Mouse (Mus musculus): ENCODE measurements around the gene Dnaja4. TPM values are rescaled to one million over a fixed set of nuclear protein-coding genes. Genes with fewer than 3 reads are reported as not detected.
A peak's percentile ranks its signal among the peaks of the same experiment; 100 is the strongest.

The Dnaja4 gene
- polyA plus RNA-seq, 1 experiment: 129 TPM

DNA sequence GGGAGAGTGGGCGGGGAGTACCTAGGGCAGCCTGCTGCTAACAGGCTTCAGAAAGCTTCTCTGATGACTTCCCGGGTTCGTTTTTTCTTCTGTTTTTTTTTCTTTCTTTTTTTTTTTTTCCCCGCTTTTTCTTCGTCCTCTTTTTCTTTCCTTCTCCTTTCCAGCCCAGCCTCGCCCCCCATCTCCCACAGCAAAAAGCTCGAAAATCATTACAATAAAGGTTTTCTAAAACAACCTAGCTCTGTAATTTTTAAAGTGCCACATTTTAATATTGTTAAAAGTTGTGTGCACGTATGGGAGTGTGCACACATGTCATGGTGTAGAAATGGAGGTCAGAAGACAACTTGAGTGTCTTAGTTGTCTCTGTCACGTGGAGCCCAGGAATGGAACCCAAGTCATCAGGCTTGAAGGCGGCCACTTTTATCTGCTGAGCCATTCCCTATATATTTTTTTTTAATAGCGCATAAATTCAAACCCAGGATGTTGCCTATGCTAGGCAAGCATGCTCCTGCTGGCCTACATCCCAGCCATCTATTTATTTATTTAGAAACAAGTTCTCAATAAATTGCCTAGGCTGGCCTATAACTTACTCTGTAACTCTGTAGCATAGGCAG is 36.1 kb downstream of the Dnaja4 start:
- Histone ChIP-seq H3K36me3 (ENCODE audit: control insufficient read depth, insufficient read depth, low read length) (no peaks in the 10 kb centered on the region), H3K4me3 (ENCODE audit: control insufficient read depth, low read depth, low read length) (peak overlapping the region; percentile 93), H3K27me3 (ENCODE audit: control insufficient read depth, insufficient read depth, low read length) (no peaks in the 10 kb centered on the region), H3K4me1 (ENCODE audit: control insufficient read depth, insufficient read depth, low read length) (no peaks in the 10 kb centered on the region), H3K27ac (ENCODE audit: control insufficient read depth, insufficient read depth, low read depth, low read length) (no peak overlapping the region)
- TF ChIP-seq CTCF (IDR thresholded peaks at IDR 0.05; ENCODE audit: control insufficient read depth, insufficient read depth, insufficient replicate concordance, low read depth, low read length) (no peak), POLR2A (IDR thresholded peaks at IDR 0.05; ENCODE audit: control insufficient read depth, low read depth, low read length) (no peak; the same call in 1 of the 2 replicates)

DNA sequence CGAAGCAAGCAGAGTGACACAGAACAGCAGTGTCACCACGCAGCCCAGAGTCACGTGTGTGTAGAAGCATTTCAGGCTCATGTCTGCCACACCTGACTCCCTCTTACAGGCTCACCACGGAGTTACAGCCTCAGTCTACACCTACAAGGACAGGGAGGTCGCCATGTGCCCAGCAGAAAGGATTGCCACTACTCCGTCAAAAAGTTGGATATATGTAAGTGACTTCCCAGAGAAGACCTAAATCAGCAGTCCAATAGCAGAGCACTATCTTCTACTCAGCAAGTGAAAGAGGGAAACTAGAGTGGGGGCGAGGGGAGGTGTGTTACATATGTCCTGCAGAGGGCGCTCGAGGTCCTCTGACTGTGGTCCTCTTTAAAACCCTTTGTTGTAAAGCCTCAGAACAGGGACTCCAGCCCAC is 37.6 kb downstream of the Dnaja4 start:
- no peaks in the 10 kb centered on the region for H3K27me3 ChIP-seq (ENCODE audit: control insufficient read depth, insufficient read depth, low read length)
- no peak overlapping the region for H3K4me3 ChIP-seq (ENCODE audit: control insufficient read depth, low read depth, low read length)
- no peaks in the 10 kb centered on the region for H3K36me3 ChIP-seq (ENCODE audit: control insufficient read depth, insufficient read depth, low read length)
- no peaks in the 10 kb centered on the region for H3K4me1 ChIP-seq (ENCODE audit: control insufficient read depth, insufficient read depth, low read length)
- H3K27ac ChIP-seq (ENCODE audit: control insufficient read depth, insufficient read depth, low read depth, low read length): no peak overlapping the region
- TF ChIP-seq CTCF (IDR thresholded peaks at IDR 0.05; ENCODE audit: control insufficient read depth, insufficient read depth, insufficient replicate concordance, low read depth, low read length) (peak; percentile 40; the same call in 1 of the 2 replicates), POLR2A (IDR thresholded peaks at IDR 0.05; ENCODE audit: control insufficient read depth, low read depth, low read length) (no peak)

DNA sequence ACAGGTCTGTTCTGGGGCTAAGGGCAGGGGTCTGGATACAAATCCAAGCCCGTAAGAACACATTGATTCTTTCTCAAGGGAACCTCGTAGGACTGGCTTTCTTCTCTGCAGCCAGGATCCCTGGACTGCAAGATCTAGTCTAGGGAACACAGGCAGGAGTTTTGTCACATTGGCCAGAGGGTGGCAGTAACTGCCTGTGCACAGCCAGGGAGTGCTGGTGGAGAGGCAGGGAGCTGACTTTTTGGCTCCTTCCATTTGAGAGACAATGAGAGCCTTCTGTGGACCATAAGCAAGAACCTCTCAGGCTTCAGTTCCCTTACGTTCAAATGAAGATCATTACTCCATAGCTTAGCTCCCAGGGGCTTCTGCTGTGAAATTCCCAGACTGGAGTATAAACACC is 39.7 kb downstream of the Dnaja4 start:
- no peaks in the 10 kb centered on the region for H3K36me3 ChIP-seq (ENCODE audit: control insufficient read depth, insufficient read depth, low read length)
- no peak overlapping the region for H3K4me3 ChIP-seq (ENCODE audit: control insufficient read depth, low read depth, low read length)
- H3K4me1 ChIP-seq (ENCODE audit: control insufficient read depth, insufficient read depth, low read length): no peaks in the 10 kb centered on the region
- H3K27ac ChIP-seq (ENCODE audit: control insufficient read depth, insufficient read depth, low read depth, low read length): no peak overlapping the region
- TF ChIP-seq POLR2A (IDR thresholded peaks at IDR 0.05; ENCODE audit: control insufficient read depth, low read depth, low read length): no peak
- peak; percentile 66; the same call in 1 of the 2 replicates for TF ChIP-seq CTCF (IDR thresholded peaks at IDR 0.05; ENCODE audit: control insufficient read depth, insufficient read depth, insufficient replicate concordance, low read depth, low read length)
- H3K27me3 ChIP-seq (ENCODE audit: control insufficient read depth, insufficient read depth, low read length): no peaks in the 10 kb centered on the region

DNA sequence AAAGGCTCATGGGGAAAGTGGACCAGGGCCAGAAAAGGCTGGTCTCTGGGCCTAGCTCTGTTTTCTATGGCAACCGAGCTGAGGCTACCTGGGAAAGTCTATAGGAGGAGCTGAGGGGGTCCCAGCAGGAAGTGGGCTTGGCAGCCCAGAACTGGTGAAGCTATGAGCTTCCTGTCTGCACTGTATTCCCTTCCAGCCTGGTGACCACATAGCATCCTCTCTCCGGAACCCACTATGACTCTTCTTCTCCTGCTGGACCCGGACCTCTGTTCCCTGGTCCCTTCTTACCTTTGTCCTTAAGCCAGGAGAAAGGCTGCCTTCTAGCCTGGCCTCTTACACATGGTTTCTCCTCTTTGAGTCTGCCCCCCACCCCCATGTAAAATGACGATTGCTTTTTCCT is 45.2 kb downstream of the Dnaja4 start:
- Histone ChIP-seq H3K36me3 (ENCODE audit: control insufficient read depth, insufficient read depth, low read length) (no peaks in the 10 kb centered on the region), H3K27ac (ENCODE audit: control insufficient read depth, insufficient read depth, low read depth, low read length) (no peak overlapping the region)
- TF ChIP-seq CTCF (IDR thresholded peaks at IDR 0.05; ENCODE audit: control insufficient read depth, insufficient read depth, insufficient replicate concordance, low read depth, low read length): no peak
- no peak for TF ChIP-seq POLR2A (IDR thresholded peaks at IDR 0.05; ENCODE audit: control insufficient read depth, low read depth, low read length)

DNA sequence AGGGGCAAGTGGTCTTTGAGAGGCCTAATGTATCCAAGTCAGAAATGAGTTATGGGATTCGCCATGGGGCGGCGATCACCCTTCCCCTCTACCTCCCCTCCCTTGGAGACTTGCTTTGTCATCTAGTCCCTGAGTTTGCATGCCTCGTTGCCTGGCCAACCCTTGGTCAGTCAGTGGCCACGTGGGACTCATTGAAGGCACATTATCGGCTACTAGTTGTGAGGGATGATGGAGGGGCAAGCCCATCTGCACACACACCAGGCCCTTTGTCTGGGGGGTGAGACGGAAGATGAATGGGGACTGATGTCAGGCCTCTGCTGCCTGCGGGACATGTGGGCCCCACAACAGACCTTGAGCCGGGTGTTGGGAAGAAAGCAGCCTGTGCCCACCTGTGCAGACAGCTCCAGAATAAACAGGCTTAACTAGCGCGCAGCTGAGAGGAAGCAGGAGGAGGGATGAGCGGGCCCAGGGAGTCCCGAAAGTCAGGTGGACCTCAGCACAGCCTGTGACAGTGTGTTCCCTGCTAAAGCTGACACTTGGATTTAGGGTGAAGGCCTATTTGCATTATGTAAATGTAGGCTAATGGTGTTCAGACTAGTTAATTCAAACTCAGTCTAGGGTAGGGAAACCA is 47.2 kb downstream of the Dnaja4 start:
- TF ChIP-seq POLR2A (IDR thresholded peaks at IDR 0.05; ENCODE audit: control insufficient read depth, low read depth, low read length) (no peak), CTCF (IDR thresholded peaks at IDR 0.05; ENCODE audit: control insufficient read depth, insufficient read depth, insufficient replicate concordance, low read depth, low read length) (no peak)
- H3K27ac ChIP-seq (ENCODE audit: control insufficient read depth, insufficient read depth, low read depth, low read length): no peak overlapping the region
- no peaks in the 10 kb centered on the region for H3K4me1 ChIP-seq (ENCODE audit: control insufficient read depth, insufficient read depth, low read length)
- H3K36me3 ChIP-seq (ENCODE audit: control insufficient read depth, insufficient read depth, low read length): no peaks in the 10 kb centered on the region
- no peak overlapping the region for H3K4me3 ChIP-seq (ENCODE audit: control insufficient read depth, low read depth, low read length)
- no peaks in the 10 kb centered on the region for H3K27me3 ChIP-seq (ENCODE audit: control insufficient read depth, insufficient read depth, low read length)

More for the DNA sequence above, 45.2 kb downstream of the Dnaja4 start:
- Histone ChIP-seq H3K27me3 (ENCODE audit: control insufficient read depth, insufficient read depth, low read length) (no peaks in the 10 kb centered on the region), H3K4me1 (ENCODE audit: control insufficient read depth, insufficient read depth, low read length) (no peaks in the 10 kb centered on the region), H3K4me3 (ENCODE audit: control insufficient read depth, low read depth, low read length) (no peak overlapping the region)

DNA sequence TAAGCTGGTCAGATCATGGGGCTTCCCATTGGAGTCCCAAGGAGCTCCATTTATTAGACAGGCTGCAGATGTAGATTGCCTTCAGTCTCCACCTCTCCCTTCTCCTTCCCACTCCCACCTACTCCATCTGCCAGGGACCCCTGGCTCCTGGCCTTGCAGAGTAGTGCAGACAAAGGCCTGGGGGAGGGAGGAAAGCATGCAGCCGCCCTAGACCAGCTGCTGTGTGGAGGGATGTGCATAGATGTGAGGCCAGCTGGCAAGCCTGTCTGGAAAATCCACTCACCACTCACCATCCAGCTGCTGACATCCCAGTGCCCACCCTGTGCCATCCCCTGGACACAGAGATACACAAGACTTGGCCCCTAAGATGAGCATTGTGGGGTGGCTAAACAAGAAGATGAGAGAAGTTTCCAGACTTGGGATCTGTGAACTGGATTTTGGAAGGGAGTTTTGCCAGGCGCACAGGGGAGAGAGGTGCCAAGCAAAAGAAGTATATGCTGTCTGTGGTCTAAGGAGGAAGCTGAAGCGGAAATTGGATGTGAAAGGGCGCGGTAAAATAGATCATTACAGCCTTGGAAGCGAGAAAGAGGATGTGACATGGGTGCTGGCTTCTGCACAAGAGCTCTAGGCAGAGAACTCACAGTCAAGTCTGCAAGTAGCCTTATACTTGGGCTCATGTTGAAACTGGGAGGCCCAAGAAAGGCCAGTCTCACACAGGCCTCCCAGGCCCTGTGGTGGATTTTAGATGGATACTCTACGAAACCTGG is 51.7 kb downstream of the Dnaja4 start:
- Histone ChIP-seq H3K36me3 (ENCODE audit: control insufficient read depth, insufficient read depth, low read length) (no peaks in the 10 kb centered on the region), H3K4me1 (ENCODE audit: control insufficient read depth, insufficient read depth, low read length) (no peaks in the 10 kb centered on the region), H3K4me3 (ENCODE audit: control insufficient read depth, low read depth, low read length) (no peak overlapping the region), H3K27ac (ENCODE audit: control insufficient read depth, insufficient read depth, low read depth, low read length) (no peak overlapping the region), H3K27me3 (ENCODE audit: control insufficient read depth, insufficient read depth, low read length) (no peaks in the 10 kb centered on the region)
- TF ChIP-seq POLR2A (IDR thresholded peaks at IDR 0.05; ENCODE audit: control insufficient read depth, low read depth, low read length) (no peak), CTCF (IDR thresholded peaks at IDR 0.05; ENCODE audit: control insufficient read depth, insufficient read depth, insufficient replicate concordance, low read depth, low read length) (no peak)

DNA sequence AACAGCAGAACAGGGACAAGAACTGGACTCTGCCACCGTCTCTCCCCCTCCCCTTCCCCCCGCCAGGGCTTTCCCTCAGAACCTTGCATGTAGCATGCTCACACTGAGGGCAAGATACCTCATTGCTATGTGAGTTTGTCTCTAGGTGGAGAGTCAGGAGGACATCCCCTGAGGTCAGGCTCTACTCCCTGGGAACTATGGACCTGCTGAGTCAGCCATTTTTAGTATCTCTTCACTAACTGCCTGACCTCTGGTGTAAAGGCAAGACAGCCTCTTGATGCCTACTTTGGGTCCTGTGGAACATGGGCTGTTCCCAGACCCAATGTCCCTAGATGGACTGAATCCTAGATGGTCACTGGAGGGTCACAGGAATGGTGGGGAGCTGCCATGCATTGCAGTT is 53.0 kb downstream of the Dnaja4 start:
- TF ChIP-seq CTCF (IDR thresholded peaks at IDR 0.05; ENCODE audit: control insufficient read depth, insufficient read depth, insufficient replicate concordance, low read depth, low read length) (no peak), POLR2A (IDR thresholded peaks at IDR 0.05; ENCODE audit: control insufficient read depth, low read depth, low read length) (no peak)
- H3K4me1 ChIP-seq (ENCODE audit: control insufficient read depth, insufficient read depth, low read length): no peaks in the 10 kb centered on the region
- H3K36me3 ChIP-seq (ENCODE audit: control insufficient read depth, insufficient read depth, low read length): no peaks in the 10 kb centered on the region
- H3K4me3 ChIP-seq (ENCODE audit: control insufficient read depth, low read depth, low read length): no peak overlapping the region
- no peaks in the 10 kb centered on the region for H3K27me3 ChIP-seq (ENCODE audit: control insufficient read depth, insufficient read depth, low read length)
- H3K27ac ChIP-seq (ENCODE audit: control insufficient read depth, insufficient read depth, low read depth, low read length): no peak overlapping the region
